Mouse (Mus musculus) intestine, embryonic 15.5 days (tissue): ENCODE data around the gene Chchd3. TPM values are rescaled to one million over a fixed set of nuclear protein-coding genes. Genes with fewer than 3 reads are reported as not detected.

Experiments used
- ATAC-seq: fragments of 200-750 bp; cut with Nextera tagmentation; 2 replicates; pipeline ENCODE4 v1.8.0; 2017; ENCODE audit warnings: moderate TSS enrichment, moderate library complexity
- H3K27ac ChIP-seq: fragments of 300-500 bp; sonication (generic); 2 replicates; pipeline ENCODE4 v1.5.1; 2015; ENCODE audit warnings: mild to moderate bottlenecking, inconsistent platforms
- H3K27me3 ChIP-seq: fragments of 300-500 bp; sonication (generic); replicated peaks from 2 replicates; pipeline ENCODE4 v1.6.1; 2015; ENCODE audit warnings: inconsistent platforms
- H3K36me3 ChIP-seq: fragments of 300-500 bp; sonication (generic); 2 replicates; pipeline ENCODE4 v1.6.1; 2015; ENCODE audit warnings: inconsistent platforms
- H3K4me1 ChIP-seq: fragments of 300-500 bp; sonication (generic); replicated peaks from 2 replicates; pipeline ENCODE4 v1.6.1; 2015; ENCODE audit warnings: inconsistent platforms
- H3K4me2 ChIP-seq: fragments of 300-500 bp; sonication (generic); replicated peaks from 2 replicates; pipeline ENCODE4 v1.6.1; 2015; ENCODE audit warnings: mild to moderate bottlenecking, inconsistent platforms
- H3K4me3 ChIP-seq: fragments of 300-500 bp; sonication (generic); replicated peaks from 2 replicates; pipeline ENCODE4 v1.5.1; 2015; ENCODE audit warnings: inconsistent platforms
- H3K9ac ChIP-seq: fragments of 300-500 bp; sonication (generic); 2 replicates; pipeline ENCODE4 v1.6.1; 2015; ENCODE audit warnings: inconsistent platforms
- H3K9me3 ChIP-seq: fragments of 300-500 bp; sonication (generic); 2 replicates; pipeline ENCODE4 v1.6.1; 2016; ENCODE audit warnings: inconsistent platforms
- WGBS: fragments of 180-500 bp; shearing (Covaris S2); methylation state at CpG from one replicate; pipeline ENCODE4 v1.1.7; 2015; 5-methylcytosine and 5-hydroxymethylcytosine counted together
- polyA plus RNA-seq: library from polyadenylated mRNA; unstranded; fragments of >200 nt; fragmentation: Nextera tagmentation; extraction: Ambion mirVana; gene quantifications from 2 replicates; pipeline ENCODE4 v1.2.1, GENCODE M21; 2015

The Chchd3 gene
- polyA plus RNA-seq, 1 experiment from 2014 or later = 150 TPM

DNA sequence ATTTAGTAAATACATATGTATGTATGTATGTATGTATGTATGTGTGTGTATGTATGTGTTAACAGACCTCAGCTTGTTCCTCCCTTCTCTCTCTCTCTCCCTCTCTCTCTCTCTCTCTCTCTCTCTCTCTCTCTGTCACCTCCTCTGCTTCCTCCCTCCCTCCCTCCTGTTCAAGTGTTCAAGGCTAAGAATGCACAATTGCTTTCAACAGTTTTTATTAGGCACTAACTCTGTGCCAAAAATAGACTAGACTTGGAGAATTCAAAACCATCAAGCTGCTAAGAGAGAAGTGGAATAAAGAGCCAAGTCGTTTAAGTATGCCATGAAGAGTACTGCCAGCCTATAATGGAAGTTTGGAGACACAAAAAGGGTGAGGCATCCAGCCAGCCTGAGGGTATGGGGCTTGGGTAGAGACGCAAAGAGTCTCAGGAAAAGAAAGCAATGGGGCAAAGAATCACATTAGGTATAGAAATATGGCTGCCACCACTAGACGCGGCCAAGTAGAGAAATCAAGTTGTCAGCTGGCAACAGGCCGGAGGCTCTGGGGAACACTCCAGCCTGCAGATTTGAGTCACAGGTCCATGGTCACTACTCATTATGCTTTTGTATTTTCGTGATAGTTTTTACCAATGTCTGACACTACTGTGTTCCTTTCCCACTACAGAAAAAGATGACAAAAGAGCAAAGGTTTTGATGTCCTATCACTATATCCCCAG lies 10.2 kb downstream of the Chchd3 start:
- Histone ChIP-seq H3K9me3 (no peaks in the 10 kb centered on the region), H3K4me1 (peaks cover 6% of the 10 kb centered on the region; the same call in 1 of the 2 replicates), H3K27me3 (no peaks in the 10 kb centered on the region), H3K9ac (no peak overlapping the region), H3K36me3 (peaks cover 4% of the 10 kb centered on the region), H3K4me3 (no peak overlapping the region), H3K27ac (no peak overlapping the region), H3K4me2 (no peak overlapping the region)
- WGBS = 88% methylated on average over 6 of the region's 6 CpGs
- no peak for ATAC-seq

DNA sequence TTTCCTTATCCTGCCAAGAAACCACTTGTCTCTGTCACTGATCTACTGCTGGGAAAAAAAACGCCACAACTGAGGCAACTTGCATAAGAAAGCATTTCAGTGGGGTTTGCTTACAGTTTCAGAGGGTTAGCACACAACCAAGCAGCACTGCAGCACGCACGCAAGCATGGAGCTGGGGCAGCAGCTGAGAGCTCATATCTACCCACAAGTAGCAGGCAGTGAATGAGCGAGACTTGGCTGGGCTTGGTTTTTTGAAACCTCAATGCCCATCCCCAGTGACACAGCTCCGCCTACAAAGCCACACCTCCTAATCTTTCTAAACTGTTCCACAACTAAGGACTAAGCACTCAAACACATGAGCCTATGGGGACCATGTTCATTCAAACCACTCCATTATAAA lies 16.6 kb downstream of the Chchd3 start:
- Histone ChIP-seq H3K27ac (no peak overlapping the region), H3K27me3 (no peaks in the 10 kb centered on the region), H3K9me3 (no peaks in the 10 kb centered on the region), H3K4me2 (no peak overlapping the region), H3K36me3 (peaks cover 2% of the 10 kb centered on the region), H3K4me3 (no peak overlapping the region), H3K9ac (no peak overlapping the region), H3K4me1 (0 out of 2 replicates have a peak, but pooled peaks cover 2% of the 10 kb centered on the region)
- no peak for ATAC-seq
- 87% methylated on average over 5 of the region's 5 CpGs for WGBS

DNA sequence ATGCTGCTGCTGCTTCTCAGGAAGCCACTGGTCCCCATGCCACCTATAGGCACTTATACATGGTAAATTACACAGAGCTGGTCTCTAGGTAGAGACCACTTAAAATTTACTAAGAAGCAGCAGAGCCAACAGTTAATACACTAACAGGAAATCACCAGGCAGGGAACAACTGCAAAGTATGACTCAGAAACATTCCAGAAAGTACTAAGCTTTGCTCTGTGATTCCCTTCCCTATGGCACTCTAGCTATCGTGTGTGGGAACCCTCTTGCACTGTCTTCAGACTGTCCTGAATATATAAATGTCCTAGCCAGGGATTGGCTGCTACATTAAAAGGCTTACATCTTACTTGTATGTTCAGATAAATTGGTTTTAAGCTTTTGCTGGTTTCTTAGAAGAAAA lies 17.2 kb downstream of the Chchd3 start:
- 63% methylated on average over 1 of the region's 1 CpGs for WGBS
- Histone ChIP-seq H3K36me3 (no peaks in the 10 kb centered on the region), H3K27ac (no peak overlapping the region), H3K4me3 (no peak overlapping the region), H3K9me3 (no peaks in the 10 kb centered on the region), H3K27me3 (no peaks in the 10 kb centered on the region), H3K9ac (no peak overlapping the region), H3K4me2 (no peak overlapping the region), H3K4me1 (0 out of 2 replicates have a peak, but pooled peaks cover 2% of the 10 kb centered on the region)
- no peak for ATAC-seq

DNA sequence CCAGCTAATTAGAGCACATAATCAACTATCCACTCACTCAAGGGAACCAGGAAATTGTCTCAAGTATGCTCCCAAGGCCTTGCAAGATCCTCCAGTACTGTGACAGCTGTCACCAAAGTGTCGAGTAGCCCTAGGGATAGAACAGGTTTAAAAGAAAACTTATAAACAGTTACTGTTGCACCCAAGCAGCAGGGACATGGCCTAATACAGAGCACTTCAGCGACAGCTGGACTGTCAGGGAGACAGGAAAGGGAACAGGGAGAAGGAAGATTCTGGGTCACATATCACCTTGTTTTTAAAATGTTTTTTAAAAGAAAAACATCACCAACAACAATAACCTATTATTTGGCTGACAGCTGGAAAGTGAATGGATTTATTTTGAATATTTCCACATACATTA lies 18.1 kb downstream of the Chchd3 start:
- Histone ChIP-seq H3K4me3 (no peak overlapping the region), H3K36me3 (no peaks in the 10 kb centered on the region), H3K27ac (no peak overlapping the region), H3K9me3 (no peaks in the 10 kb centered on the region), H3K27me3 (no peaks in the 10 kb centered on the region), H3K9ac (no peak overlapping the region), H3K4me1 (0 out of 2 replicates have a peak, but pooled peaks cover 2% of the 10 kb centered on the region), H3K4me2 (no peak overlapping the region)
- 79% methylated on average over 2 of the region's 2 CpGs for WGBS
- no peak for ATAC-seq

- Histone ChIP-seq H3K9me3 (no peaks in the 10 kb centered on the region), H3K4me2 (no peak overlapping the region), H3K4me1 (0 out of 2 replicates have a peak, but pooled peaks cover 2% of the 10 kb centered on the region), H3K27me3 (no peaks in the 10 kb centered on the region), H3K9ac (no peak overlapping the region), H3K27ac (no peak overlapping the region), H3K4me3 (no peak overlapping the region), H3K36me3 (no peaks in the 10 kb centered on the region)
- 79% methylated on average over 4 of the region's 4 CpGs for WGBS
- ATAC-seq = 0 out of 2 replicates have a peak, but pooled peaks have one; percentile 49
Measured at GRCm38 (mm10) chr6:33040360-33041090, 19.5 kb downstream of the Chchd3 start.

DNA sequence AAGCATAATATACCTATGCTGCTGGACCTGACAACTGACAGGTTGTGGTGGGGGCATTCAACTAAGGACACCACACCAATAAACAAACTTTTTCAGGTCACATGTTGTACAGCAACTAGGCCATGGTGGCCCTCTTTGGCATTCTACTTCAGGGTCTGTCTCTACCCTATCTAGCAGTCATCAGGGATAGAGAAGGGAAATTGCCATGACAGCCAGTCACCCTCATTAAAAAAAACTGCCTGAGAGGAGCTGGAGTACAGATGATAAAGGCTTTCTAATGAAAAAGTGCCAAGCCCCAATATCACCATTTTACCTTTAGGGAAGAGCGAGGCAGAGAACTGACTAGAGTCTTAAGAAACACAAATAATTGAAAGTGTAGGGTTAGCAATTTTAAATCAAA lies 27.5 kb downstream of the Chchd3 start:
- Histone ChIP-seq H3K27me3 (no peaks in the 10 kb centered on the region), H3K9me3 (no peaks in the 10 kb centered on the region), H3K4me1 (no peaks in the 10 kb centered on the region), H3K27ac (no peak overlapping the region), H3K4me2 (no peak overlapping the region), H3K36me3 (no peaks in the 10 kb centered on the region), H3K4me3 (no peak overlapping the region), H3K9ac (no peak overlapping the region)
- ATAC-seq = no peak
- WGBS = 93% methylated on average over 1 of the region's 1 CpGs

GRCm38 (mm10) chr6:33031631-33032030 lies 28.4 kb downstream of the Chchd3 start:
- no peaks in the 10 kb centered on the region for H3K36me3 ChIP-seq
- H3K4me2 ChIP-seq = no peak overlapping the region
- H3K9me3 ChIP-seq = no peaks in the 10 kb centered on the region
- no peak overlapping the region for H3K9ac ChIP-seq
- 73% methylated on average over 2 of the region's 2 CpGs for WGBS
- ATAC-seq = no peak
- no peak overlapping the region for H3K27ac ChIP-seq
- H3K4me3 ChIP-seq = no peak overlapping the region
- no peaks in the 10 kb centered on the region for H3K27me3 ChIP-seq
- H3K4me1 ChIP-seq = no peaks in the 10 kb centered on the region

GRCm38 (mm10) chr6:33028296-33028695 lies 31.8 kb downstream of the Chchd3 start:
- H3K4me3 ChIP-seq = no peak overlapping the region
- no peaks in the 10 kb centered on the region for H3K4me1 ChIP-seq
- ATAC-seq = no peak
- no peak overlapping the region for H3K4me2 ChIP-seq
- no peaks in the 10 kb centered on the region for H3K36me3 ChIP-seq
- no peak overlapping the region for H3K27ac ChIP-seq
- no peaks in the 10 kb centered on the region for H3K9me3 ChIP-seq
- H3K9ac ChIP-seq = no peak overlapping the region
- WGBS = 95% methylated on average over 6 of the region's 6 CpGs
- H3K27me3 ChIP-seq = no peaks in the 10 kb centered on the region

- Histone ChIP-seq H3K27me3 (no peaks in the 10 kb centered on the region), H3K36me3 (no peaks in the 10 kb centered on the region), H3K9me3 (no peaks in the 10 kb centered on the region), H3K27ac (no peak overlapping the region), H3K4me1 (no peaks in the 10 kb centered on the region), H3K4me3 (no peak overlapping the region), H3K9ac (no peak overlapping the region), H3K4me2 (no peak overlapping the region)
- WGBS = 95% methylated on average over 2 of the region's 2 CpGs
- no peak for ATAC-seq
Measured at GRCm38 (mm10) chr6:33025041-33025440, 35.0 kb downstream of the Chchd3 start.

- H3K36me3 ChIP-seq = no peaks in the 10 kb centered on the region
- no peaks in the 10 kb centered on the region for H3K4me1 ChIP-seq
- WGBS = 85% methylated on average over 3 of the region's 3 CpGs
- no peak for ATAC-seq
- H3K27me3 ChIP-seq = no peaks in the 10 kb centered on the region
- no peak overlapping the region for H3K27ac ChIP-seq
- no peak overlapping the region for H3K4me2 ChIP-seq
- no peak overlapping the region for H3K9ac ChIP-seq
- H3K9me3 ChIP-seq = no peaks in the 10 kb centered on the region
- H3K4me3 ChIP-seq = no peak overlapping the region
Measured at GRCm38 (mm10) chr6:33004607-33005006, 55.5 kb downstream of the Chchd3 start.

GRCm38 (mm10) chr6:33002988-33003387 lies 57.1 kb downstream of the Chchd3 start:
- no peak for ATAC-seq
- H3K27ac ChIP-seq = no peak overlapping the region
- no peaks in the 10 kb centered on the region for H3K27me3 ChIP-seq
- H3K4me3 ChIP-seq = no peak overlapping the region
- 69% methylated on average over 1 of the region's 1 CpGs for WGBS
- no peaks in the 10 kb centered on the region for H3K9me3 ChIP-seq
- H3K4me1 ChIP-seq = no peaks in the 10 kb centered on the region
- H3K9ac ChIP-seq = no peak overlapping the region
- no peaks in the 10 kb centered on the region for H3K36me3 ChIP-seq
- H3K4me2 ChIP-seq = no peak overlapping the region

- whole genome bisulfite sequencing = 90% methylated on average over 15 of the region's 15 CpGs
- ATAC-seq = no peak
Measured at GRCm38 (mm10) chr6:33001271-33001670, 58.8 kb downstream of the Chchd3 start.

GRCm38 (mm10) chr6:32996597-32996996 lies 63.5 kb downstream of the Chchd3 start:
- Histone ChIP-seq H3K36me3 (no peaks in the 10 kb centered on the region), H3K4me2 (no peak overlapping the region), H3K9ac (no peak overlapping the region), H3K4me3 (no peak overlapping the region), H3K4me1 (no peaks in the 10 kb centered on the region), H3K9me3 (no peaks in the 10 kb centered on the region), H3K27me3 (no peaks in the 10 kb centered on the region), H3K27ac (no peak overlapping the region)
- ATAC-seq = no peak
- WGBS = 87% methylated on average over 1 of the region's 1 CpGs

More at GRCm38 (mm10) chr6:33001271-33001670, 58.8 kb downstream of the Chchd3 start:
- no peak overlapping the region for H3K4me3 ChIP-seq
- H3K27me3 ChIP-seq = no peaks in the 10 kb centered on the region
- no peaks in the 10 kb centered on the region for H3K9me3 ChIP-seq
- H3K4me1 ChIP-seq = no peaks in the 10 kb centered on the region
- no peak overlapping the region for H3K27ac ChIP-seq
- no peak overlapping the region for H3K9ac ChIP-seq
- no peaks in the 10 kb centered on the region for H3K36me3 ChIP-seq
- H3K4me2 ChIP-seq = no peak overlapping the region
